Comparison of ENCODE assay signal across 8 mouse cellular contexts in genomic region chr14:18238750-18239731, GRCm38 (mm10). TPM values are rescaled to one million over a fixed set of nuclear protein-coding genes. Genes with fewer than 3 reads are reported as not detected.
DNase-seq lines count a peak whose midpoint lies in the region; ATAC-seq lines count a peak whose summit lies in the region.

Gene Nr1d2, minus strand, starts transcription at chr14:18239127.

- no peaks in the 10 kb centered on the region for H3K9me3 ChIP-seq in lung, embryonic 16.5 days (ENCODE audit: control insufficient read depth, low read length)

- no peaks in the 10 kb centered on the region for H3K4me1 ChIP-seq in lung, embryonic 16.5 days (replicated peaks; ENCODE audit: control insufficient read depth, insufficient read depth, low read length)

- H3K9ac ChIP-seq in lung, embryonic 16.5 days (ENCODE audit: low read length): peak within 1 kb of the TSS; percentile 86

- DNase-seq in MEL-GATA-1-ER (ENCODE audit: extremely low read depth, low read depth): peak; percentile 91
- peak; percentile 100 for DNase-seq in cerebellum, adult 8-10 months
- DNase-seq in forelimb bud, embryonic 11.5 days (ENCODE audit: low read depth, low spot score): peak; percentile 99
- DNase-seq in layer of hippocampus, adult 9-10 months (ENCODE audit: low spot score): peak; percentile 97
- DNase-seq in ovary, postnatal 10 days (ENCODE audit: low spot score): peak; percentile 92
- peak; percentile 95 to 97 for DNase-seq in thymus, postnatal 10 days (ENCODE audit: low spot score in 2 of 2)

- under 1% methylated on average over 56 of the region's 66 CpGs for WGBS in lung, embryonic 16.5 days

- ATAC-seq in hematopoietic stem cell, adult 5-6 weeks (replicated peaks in 1 of 2; ENCODE audit: insufficient read depth in 1 of 2, low FRiP score in 2 of 2, low TSS enrichment in 1 of 2, low read depth in 1 of 2, poor library complexity in 2 of 2, severe bottlenecking in 2 of 2): peak; percentile 78 to 81
- peak; percentile 94 for ATAC-seq in lung, embryonic 16.5 days (ENCODE audit: low read depth)

- no peaks in the 10 kb centered on the region for H3K27me3 ChIP-seq in lung, embryonic 16.5 days (ENCODE audit: control insufficient read depth, insufficient read depth, low read depth, low read length)

- H3K4me2 ChIP-seq in lung, embryonic 16.5 days (ENCODE audit: low read depth, low read length): peak within 1 kb of the TSS; percentile 86

- peak within 1 kb of the TSS; percentile 92 for H3K27ac ChIP-seq in lung, embryonic 16.5 days (ENCODE audit: low read length)

- H3K4me3 ChIP-seq in lung, embryonic 16.5 days (ENCODE audit: low read length): peak within 1 kb of the TSS; percentile 85

- no peaks in the 10 kb centered on the region for H3K36me3 ChIP-seq in lung, embryonic 16.5 days (ENCODE audit: control insufficient read depth, insufficient read depth, low read length)

RNA-seq across cellular contexts. Expression of gene Nr1d2, which starts in this region (rescaled TPM):
- 38.9 and 42.4 TPM in 2 replicates for total RNA-seq in hematopoietic stem cell, adult 5-6 weeks (2017)
- 4.8 and 5.5 TPM in 2 replicates for polyA plus RNA-seq in lung, embryonic 16.5 days (2015; fragmentation: Nextera tagmentation; extraction: Ambion mirVana)

Comparison
In these comparisons a context has a peak if more than half of its experiments do, and no peak if none do; other contexts are left out.
1. Peak in every context shown above with its lines: DNase-seq, ATAC-seq, H3K4me3 ChIP-seq and H3K27ac ChIP-seq.